Mouse (Mus musculus) stomach, postnatal 0 days (tissue): ENCODE data around the gene Blcap.

Experiments used
- CTCF ChIP-seq: IDR thresholded peaks from 2 replicates; pipeline ENCODE4 v1.5.1; 2016; ENCODE audit warnings: antibody characterized with exemption, low read depth, mild to moderate bottlenecking, moderate library complexity
- EP300 ChIP-seq: optimal IDR thresholded peaks from 2 replicates; pipeline ENCODE3; 2016; ENCODE audit warnings: antibody characterized with exemption

GRCm38 (mm10) chr2:157550292-157550691 is 20.8 kb downstream of the Blcap start:
- TF ChIP-seq CTCF, result no peak
- TF ChIP-seq EP300, result no peak
